Mouse (Mus musculus): Measurements from ENCODE around the gene Rora.

Gene Rora

DNA sequence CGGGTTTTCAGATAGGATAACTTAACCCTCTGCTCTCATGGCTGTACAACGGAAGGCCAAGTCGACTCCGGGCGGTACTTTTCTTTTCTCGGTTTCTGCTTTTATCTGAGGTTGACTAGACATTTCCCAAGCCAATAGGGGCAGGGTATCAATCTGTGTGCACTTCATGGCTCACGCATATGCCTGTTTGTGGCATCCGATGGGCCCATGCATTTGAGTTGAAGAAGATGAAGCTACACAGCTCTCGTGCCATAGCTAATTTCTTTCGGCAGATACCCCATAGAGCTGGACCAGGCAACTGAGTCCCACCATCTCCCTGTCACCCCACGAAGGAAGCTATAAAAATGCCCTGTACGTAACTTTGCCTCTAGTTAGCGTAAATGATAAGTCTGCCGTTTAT lies 641.3 kb downstream of the Rora start:
- DNase-seq, result no peak

DNA sequence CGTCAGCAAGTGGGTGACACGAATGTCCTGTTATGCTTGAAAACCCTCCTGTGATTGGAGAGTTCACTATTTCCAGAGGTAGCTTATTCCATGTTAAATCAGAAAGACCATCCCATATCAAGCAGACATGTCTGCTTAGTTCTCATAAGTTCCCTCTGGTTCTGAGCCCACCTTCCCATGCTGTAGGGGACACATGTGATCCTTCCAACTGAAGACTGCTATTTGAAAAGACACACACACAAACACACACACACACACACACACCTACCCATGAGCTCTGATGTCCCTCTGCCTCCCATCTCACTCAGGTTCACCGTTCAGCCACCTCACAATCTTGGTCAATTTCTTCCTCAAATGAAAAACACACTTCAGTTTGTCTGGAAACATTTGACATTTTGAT lies 642.2 kb downstream of the Rora start:
- DNase-seq, result no peak

GRCm38 (mm10) chr9:69296418-69296817 lies 642.8 kb downstream of the Rora start:
- DNase-seq, result peak; percentile 9 to 31

GRCm38 (mm10) chr9:69297766-69298375 lies 644.3 kb downstream of the Rora start:
- DNase-seq, result no peak

DNA sequence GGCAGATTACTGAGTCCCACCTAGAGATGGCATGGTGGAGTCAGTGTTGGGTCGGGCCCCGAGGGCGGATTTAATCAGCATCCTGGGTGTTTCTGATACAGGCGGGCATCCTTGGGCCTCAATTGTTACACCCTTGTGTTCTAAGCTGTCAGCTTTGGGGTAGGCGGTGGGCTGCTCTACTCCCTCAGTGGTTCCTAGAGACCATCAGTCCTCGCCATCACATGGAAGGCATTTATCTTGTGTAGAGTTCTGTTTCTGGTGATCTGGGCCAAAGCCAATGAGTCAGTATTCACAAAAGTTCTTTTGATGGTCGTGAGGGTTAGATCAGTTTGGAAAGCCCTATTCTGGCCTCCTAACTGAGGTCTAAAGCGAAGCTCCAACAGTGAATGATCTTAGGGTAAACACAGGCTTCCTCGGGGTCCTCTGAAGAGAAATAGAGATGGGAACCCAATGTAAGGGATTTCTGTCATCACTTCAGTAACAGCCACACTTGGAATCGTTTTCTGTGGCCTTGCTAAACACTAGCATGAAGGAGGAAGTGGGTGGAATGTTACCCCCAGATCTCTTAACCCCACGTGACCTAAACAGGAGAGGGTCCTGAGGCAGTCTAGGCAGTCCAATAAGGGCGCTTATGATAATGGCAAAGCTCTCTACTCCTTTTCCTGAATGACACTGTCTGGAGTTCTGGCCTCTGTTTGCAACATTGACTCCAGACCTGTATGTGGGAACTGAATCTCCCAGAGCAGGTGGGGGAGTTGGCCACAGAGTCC lies 645.2 kb downstream of the Rora start:
- DNase-seq, result no peak

- no peak for DNase-seq
Observed at GRCm38 (mm10) chr9:69299484-69299883, 645.9 kb downstream of the Rora start.

- DNase-seq, result no peak
Observed at GRCm38 (mm10) chr9:69300296-69300695, 646.7 kb downstream of the Rora start.

GRCm38 (mm10) chr9:69301445-69301844 lies 647.9 kb downstream of the Rora start:
- no peak for DNase-seq

DNA sequence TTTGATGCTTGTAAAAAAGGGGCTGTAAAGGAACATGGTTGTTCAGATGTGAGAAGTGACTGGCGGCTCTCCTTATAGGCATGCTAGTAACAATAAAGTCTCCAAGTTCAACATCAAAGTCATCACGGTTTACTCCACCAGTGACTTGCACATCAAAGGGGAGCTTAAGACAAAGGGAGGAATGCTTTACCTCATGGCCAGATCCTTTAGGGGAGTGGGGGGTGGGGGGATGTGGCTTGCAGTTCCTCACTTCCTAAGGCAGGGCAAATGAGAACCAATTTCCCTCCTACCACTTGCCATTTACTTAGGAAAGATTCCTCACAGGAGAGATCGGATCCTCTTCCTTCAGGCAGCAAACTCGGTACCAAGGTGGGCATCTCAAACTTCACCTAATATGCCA lies 648.4 kb downstream of the Rora start:
- no peak for DNase-seq

GRCm38 (mm10) chr9:69302846-69303245 lies 649.3 kb downstream of the Rora start:
- DNase-seq, result no peak

- no peak for DNase-seq
Observed at GRCm38 (mm10) chr9:69303346-69303944, 649.9 kb downstream of the Rora start.

- DNase-seq, result no peak
Observed at GRCm38 (mm10) chr9:69303962-69304361, 650.4 kb downstream of the Rora start.

DNA sequence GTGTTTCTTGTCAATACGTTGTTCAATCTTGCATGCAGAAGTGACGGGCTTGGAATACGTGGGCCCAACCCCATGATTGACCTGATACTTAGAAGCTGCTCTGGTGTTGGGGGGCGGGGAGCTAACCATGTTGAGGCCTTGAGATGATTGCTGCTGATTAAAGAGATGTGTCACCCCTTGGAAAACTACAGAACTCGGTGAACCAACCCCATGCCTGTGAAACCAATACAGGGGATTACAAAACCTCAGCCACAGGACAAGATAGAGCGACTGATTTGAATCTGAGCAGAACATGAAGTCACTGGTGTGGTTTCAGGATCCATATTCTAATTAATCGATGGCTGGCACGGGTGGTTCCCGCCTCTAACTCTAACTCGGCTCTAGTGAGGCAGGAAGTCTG lies 650.9 kb downstream of the Rora start:
- no peak for DNase-seq

DNA sequence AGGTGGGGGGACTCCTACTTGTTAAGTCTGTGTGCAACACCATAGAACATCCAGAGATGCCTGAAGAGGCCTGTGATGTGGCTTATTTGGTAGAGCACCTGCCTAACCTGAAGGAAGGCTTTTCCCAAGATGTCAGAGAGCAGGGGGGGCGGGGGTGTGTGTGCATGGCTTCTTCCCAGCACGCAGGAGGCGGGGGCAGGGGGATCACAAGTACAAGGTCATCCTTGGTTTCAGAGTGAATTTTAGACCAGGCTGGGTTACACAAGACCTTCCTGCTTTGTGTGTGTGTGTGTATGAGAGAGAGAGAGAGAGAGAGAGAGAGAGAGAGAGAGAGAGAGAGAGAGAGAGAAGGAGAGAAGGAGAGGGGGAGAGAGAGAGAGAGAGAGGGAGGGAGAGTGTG lies 651.4 kb downstream of the Rora start:
- no peak for DNase-seq

GRCm38 (mm10) chr9:69306734-69307528 lies 653.3 kb downstream of the Rora start:
- DNase-seq, result no peak

DNA sequence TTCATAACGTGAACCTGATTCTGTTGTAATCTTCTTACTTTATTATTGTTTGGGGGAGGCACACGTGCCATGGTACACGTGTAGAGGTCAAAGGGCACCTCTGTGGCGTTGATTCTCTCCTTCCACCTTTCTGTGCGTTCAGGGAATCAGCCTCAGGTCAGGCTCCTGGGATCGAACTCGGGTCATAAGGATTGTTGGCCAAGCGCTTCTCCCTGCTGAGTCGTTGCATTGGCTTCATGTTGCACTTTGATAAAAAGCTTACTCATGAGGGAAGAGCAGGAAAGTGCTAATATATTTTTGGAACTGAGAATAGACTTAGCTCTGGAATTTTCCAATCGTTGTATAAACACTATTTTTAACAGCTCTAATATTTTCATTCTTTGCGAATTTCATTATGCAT lies 654.4 kb downstream of the Rora start:
- no peak for DNase-seq

DNA sequence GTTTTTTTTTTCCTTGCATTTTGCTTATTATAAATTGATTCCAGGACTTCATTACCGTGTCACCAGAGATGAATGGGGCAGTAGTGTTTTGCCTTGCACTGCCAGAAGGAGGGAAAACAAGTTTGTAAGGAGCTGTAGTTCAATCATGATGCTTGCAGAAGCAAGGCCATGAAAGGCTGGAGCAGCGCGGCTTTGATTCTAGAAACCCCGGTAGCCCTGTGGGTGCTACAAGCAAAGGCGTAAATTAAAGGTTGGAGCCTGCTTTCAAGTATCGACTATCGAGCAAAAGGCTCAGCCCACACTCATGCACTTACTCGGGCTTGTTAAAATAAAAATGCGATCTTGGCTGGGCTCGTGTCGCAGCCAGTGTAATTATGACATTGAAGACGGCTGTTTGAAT lies 656.9 kb downstream of the Rora start:
- DNase-seq, result no peak

DNA sequence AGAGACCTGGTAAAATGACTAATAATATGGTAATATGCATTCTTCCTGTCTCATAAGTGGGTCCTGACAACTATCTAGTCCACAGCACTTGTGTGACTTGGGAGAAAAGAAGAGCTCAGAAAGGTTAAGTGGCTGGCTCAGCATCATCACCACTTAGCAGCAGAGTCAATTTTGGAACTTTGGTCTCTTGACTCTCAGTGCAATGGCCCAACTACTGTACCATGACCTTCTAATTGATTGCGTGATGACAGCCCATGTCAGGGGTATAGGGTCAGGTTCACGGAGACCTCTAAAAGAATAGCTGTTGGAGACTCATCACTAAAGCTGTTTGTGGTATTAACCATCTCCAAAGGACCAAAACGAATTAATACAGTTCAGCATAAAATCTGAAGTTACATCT lies 659.7 kb downstream of the Rora start:
- no peak for DNase-seq

DNA sequence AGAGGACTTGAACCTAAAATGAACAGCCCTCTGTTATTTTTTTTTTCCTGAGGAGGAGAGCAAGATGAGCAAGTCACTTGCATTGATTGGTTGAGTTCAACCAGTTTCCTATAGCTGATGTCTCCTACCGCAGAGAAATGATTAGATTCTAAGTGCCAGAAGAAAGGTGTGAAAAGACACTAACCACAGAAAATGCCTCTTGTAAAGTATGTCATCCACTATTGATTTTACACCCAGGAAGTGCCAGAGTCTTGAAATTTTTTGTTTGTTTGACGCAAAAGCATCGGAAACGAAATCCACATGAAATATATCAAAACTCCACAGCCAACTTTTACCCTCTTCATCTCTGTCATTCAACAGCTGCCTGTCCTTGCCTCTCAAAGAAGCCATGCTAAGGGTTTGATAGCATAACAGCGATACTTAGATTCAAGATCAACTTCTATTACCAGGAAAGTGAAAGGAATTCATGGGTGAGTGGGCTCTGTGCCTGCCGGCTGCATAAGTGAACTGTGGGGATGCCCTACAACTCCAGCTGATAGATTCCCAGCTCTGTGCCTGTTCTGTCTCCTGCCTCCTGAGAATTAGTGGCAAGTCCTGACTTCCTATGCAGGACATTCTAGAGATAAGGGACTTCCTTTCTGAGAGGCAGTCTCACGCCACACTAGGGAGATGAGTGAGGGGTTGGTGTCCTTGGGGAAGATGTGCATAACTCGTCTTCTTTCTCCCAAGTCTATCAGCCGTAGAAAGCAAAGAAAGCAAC lies 661.0 kb downstream of the Rora start:
- no peak for DNase-seq

- no peak for DNase-seq
Observed at GRCm38 (mm10) chr9:69317527-69318115, 664.0 kb downstream of the Rora start.

DNA sequence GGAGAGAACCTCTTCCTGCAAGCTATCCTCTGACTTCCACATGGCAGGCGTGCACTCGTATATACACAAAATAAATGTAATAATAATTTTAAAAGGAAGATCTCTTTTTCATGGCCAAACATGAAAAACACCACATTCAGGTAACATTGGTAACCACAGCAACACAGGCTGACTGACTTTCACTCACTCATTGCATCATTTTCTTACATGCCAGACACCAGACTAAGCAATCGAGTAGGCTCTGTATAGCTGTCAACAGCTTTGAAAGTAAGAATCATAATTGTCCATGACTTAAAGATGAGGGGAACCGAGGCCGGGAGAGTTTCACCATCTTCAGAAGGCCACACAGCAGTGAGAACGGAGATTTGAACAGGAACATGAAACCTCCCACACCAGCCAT lies 665.8 kb downstream of the Rora start:
- DNase-seq, result no peak

DNA sequence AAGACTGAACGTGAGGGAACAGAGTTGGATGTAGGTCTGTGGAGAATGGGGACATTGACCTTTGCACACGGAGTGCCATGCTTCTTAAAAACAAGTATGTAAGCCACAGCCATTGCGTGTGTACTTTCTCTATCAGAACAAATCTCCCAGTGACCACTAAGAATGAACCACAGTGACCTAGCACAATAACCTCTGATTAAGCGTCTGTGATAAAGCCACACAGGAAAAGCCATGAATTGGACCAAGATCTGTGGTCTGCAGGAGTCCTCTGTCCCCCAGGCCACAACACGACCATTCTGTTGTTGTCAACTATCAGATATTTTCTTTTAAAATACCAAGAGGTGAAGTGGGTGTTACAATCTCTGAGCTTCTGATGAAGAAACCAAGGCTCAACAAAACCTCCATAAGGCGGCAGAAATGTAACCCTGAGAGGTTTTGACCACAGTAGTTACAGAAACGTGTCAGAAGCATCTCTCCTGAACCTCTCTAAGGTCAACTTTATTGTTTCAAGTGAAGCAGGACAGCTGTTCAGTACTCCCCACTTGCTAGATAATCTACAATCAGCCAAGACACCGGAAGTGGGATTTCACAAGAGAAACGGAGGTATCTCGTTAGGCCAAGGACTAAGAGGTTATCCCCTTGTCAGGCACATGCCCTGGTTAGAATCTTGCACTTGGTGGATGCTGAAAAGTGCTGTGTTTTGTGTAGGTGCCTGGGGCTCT lies 666.5 kb downstream of the Rora start:
- no peak for DNase-seq
